Mouse (Mus musculus): ENCODE measurements around the gene Slc19a3.

The Slc19a3 gene

DNA sequence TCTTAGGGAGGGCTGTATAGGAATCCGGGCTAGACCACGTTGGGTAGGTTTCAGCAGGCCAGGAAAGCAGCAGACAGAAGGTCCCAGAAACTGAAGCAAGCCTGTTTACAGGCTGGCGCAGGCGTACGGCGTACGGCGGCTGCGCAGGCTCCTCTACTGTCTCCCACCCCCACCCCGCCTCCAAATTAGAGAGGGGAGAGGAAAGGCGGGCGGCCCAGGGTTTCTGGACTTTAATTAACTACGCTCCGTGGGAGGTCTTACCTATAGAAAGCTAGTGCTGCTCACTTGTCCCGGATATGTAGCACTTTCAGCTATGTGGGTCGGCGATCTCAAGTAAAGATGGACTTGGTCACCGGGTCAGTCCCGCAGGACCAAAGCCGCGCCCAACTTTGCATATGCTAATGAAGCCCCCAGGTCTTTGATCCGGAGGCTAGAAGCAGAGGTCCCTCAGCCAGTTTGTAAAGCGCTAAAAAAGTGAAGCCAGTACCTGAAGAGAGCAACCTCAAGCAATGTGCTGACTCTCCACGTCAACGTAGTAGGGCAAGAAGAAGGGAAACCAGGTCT is at the start of gene Slc19a3:
Slc19a3 (minus strand) TSS at position 340 of the 564 bp plus-strand sequence.
- peak; percentile 27 for DNase-seq (ENCODE audit: low spot score)

DNA sequence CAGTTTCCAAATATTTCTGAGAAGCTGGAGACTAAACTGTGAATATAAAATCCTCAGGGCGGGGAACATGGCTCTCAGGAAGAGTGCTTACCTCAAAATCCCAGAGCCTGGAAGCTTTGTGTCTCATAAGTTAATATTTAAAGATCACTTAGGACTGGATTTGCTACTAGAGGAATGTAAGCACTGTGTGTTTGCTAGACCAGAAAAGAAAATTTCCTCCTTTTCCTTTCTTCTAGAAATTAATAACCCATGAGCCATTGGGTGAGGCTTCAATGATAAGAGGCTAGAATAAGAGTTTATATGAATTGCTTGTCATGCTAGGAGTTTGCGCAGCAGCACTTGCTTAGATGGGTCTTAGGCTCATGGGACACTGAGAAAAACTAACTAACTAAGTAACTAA is 46.5 kb upstream of the Slc19a3 start:
- no peak for DNase-seq (ENCODE audit: low spot score)

DNA sequence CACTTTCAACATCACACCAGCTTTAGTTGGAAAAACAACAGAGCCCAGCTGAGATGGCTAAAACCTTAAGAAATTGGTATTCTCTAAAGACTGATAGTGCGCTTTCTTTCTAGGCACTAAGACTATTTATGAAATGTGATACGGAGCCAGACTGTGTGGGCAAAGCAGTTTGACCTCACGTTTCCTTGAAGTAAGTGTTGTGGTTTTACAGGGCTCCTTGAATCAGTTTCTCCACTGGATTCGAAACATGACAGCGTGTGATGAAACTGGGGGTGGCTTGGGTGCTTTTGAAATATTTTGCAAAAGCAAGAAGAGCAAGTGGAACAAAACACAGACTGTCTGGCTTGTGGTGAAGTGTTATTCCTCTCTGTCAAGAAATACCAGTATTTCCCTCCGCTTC is 38.8 kb upstream of the Slc19a3 start:
- no peak for DNase-seq (ENCODE audit: low spot score)

DNA sequence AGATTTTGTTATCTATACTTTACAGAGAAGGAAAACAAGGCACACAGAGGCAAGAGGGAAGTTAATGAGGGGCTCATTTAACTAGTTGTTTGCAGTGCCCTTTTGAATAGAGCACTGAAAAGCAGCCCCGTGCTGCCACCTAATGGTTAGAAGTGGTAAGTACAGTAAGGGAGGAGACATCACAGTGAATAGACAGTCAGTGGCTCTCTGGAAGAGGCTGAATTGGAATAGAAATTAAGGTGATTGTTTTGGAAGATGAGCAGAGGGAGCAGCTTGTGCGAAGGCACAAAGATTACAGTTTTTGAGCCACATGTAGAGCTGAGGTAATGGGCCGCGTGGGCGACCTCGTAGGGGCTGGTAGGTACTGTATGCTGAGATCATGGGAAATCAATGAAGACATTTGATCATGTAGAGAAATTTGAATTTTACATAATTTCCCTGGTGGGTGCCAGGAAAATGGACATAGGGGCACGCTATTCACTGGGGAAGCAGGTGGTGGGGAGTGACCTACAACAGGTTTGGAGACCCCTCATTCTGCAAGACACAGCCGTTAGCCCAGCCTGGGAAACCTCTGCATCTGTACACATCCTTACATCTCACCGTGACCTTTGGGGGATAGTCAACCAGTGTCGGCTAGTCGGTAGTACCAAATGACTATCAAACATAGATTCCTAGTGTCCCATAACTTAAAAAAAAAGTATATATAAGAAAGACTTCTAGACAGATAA is 38.1 kb upstream of the Slc19a3 start:
- DNase-seq (ENCODE audit: low spot score), result peak; percentile 42

DNA sequence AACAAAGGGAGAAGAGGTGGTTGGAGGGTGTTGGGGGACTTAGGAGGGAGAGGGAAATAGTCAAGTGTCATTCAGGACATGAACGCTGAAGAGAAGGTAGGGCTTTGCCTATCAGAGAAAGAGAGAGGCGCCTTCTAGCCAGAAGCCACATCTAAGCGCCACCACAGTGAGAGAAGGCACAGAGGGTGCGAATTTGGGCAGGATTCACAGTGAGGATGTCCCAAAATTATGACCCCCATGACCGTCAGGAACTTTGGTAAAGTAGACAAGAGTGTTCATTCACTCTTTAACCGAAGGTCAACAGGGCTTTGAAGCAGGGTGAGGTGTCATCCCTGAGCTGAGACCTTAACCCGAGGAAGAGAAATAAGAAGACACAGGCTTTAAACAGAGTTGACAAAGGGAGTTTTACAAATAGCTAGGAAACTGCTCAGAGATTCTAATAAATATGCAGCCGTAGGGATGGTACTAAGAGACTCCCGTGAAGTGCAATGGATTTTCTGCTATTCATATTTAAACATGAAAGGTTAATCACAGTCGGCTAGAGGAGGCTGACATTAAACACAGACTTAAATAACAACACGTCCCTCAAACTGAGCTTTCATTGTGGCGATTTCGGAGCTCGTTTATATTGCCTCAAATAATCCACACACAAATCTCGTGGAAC is 37.4 kb upstream of the Slc19a3 start:
- no peak for DNase-seq (ENCODE audit: low spot score)

DNA sequence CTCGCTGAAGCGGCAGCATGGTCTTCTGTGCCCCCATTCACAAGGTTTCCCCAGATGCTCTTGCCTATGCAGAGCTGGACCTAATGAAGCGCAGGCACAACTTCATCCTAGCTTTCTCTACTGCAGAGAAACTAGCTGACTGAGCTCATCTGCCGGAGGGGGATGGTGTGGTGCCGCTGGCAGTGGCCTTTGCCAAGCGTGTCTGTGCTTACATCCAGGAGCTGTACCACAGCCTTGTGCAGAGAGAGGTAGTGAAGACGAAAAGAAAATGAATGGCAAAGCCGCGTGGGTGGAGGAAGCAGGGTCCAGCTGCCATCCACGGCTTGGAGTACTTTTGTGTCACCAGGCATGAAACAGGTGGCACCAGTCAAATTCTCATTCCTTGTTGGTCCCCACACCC is 29.0 kb upstream of the Slc19a3 start:
- no peak for DNase-seq (ENCODE audit: low spot score)

DNA sequence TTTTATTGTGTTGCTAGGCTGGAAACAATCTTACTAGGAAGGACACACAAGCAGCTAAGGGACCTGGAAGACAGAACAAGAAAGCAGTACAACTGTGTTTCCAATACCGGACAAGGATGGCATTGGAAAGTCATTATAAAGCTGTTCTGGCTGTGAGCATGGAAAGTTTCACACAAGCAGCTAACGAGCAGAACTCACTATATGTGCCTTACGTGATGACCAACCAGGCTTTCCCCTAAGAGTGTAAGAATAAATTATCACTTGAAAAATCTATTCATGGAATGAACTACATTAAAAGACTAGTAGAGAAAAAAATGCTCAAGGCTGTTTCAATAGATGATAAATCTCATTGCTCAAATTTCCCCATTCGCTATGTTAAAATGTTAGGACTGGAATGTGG is 28.3 kb upstream of the Slc19a3 start:
- no peak for DNase-seq (ENCODE audit: low spot score)

DNA sequence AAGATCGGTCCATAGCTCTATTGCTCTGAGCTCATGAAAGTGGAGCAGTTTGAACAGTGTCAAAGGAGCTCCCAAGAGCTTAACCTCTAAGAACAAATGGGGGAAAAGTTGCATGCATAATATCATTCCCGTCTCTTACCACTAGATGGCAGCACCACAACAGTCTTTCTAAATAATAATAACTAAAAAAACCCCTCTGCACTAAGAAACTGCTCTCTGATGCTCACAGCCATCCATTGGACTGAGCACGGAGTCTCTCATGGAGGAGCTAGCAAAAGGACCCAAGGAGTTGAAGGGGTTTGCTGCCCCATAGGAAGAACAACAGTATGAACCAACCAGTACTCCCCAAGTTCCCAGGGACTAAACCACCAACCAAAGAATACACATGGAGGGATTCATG is 26.6 kb upstream of the Slc19a3 start:
- peak; percentile 25 for DNase-seq (ENCODE audit: low spot score)

DNA sequence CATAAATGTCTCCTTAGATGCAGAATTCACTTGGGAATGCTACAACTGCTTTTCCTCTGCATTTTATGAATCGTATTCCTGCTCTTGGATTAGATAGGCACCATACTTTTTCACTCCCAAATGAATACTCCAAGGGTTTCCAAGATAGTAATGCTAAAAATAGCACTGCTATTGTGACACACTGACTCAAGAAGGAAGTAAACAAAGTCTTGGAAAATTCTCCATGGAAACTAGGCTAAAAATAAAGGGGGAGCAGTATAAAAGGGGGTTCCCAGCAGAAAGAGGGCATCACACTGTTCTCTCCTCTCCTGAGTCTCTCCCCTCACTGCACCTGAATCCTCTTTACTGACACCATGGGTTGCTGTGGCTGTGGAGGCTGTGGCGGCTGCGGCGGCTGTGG is 22.4 kb upstream of the Slc19a3 start, which contains the start of gene Krtap28-13:
Krtap28-13 (plus strand) TSS at position 288 of the 400 bp plus-strand sequence.
- no peak for DNase-seq (ENCODE audit: low spot score)

DNA sequence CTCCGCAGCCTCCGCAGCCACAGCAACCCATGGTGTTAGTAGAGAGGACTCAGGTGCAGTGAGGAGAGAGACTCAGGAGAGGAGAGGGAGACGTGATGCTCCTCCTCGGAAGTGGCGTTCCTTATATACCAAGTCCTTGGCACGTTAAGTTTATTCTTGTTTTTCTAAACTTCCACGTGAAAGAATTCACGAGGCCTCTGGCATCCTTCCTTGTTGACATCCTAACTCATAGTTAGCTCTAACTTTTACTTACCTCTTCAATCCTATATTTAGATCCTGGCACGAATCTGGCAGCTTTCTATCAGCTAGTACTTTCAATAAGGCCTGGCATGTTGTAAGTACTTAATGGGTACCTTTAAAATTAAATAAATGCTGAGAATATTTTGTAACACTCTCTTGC is 21.0 kb upstream of the Slc19a3 start, which contains the start of gene A030005K14Rik:
A030005K14Rik (minus strand) TSS at position 101 of the 400 bp plus-strand sequence.
- no peak for DNase-seq (ENCODE audit: low spot score)

DNA sequence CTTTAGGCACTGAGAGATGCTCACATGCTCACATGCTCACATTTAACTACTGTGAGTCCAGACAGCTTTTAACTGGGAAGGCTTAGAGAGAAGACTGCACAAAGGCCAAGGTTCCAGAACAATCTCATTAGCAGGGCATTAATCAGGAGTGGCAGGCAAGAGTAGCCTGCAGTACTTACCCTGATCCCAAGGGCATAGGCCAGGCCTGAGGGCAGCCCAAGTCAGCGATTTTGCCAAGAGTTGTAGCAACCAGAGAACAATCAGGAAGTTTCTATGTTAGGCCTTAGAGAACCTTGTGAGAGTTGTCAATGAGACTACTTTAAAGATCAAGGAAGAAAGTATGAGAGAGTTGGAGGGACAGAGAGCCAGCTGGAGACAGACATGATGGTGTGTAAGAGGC is 20.2 kb upstream of the Slc19a3 start:
- DNase-seq (ENCODE audit: low spot score), result no peak

DNA sequence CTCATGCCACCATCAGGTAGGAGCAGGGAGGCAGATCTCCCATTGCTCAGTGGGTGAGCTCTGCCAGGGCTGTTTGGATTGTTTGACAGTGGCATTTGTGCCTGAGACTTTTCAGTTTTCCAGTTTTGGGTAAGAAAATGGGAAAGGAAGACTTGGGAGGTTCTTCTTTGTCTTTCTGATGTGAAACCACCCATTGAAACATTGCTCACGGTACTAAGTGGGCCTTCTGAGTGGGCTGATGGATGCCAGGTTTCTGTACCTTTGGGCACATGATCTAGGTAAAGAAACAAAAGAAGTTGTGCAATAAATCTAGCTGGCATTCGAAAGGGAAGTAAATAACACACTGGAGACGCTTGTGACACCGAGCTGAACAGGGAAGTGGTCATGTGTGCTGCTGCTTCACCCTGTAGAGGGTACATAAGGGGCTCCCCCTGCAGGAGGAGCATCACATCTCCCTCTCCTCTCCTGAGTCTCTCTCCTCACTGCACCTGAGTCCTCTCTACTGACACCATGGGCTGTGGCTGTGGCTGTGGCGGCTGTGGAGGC is 6.7 kb upstream of the Slc19a3 start, which contains the start of gene Gm47969:
Gm47969 (plus strand) TSS at position 51 of the 546 bp plus-strand sequence.
- DNase-seq (ENCODE audit: low spot score), result no peak

DNA sequence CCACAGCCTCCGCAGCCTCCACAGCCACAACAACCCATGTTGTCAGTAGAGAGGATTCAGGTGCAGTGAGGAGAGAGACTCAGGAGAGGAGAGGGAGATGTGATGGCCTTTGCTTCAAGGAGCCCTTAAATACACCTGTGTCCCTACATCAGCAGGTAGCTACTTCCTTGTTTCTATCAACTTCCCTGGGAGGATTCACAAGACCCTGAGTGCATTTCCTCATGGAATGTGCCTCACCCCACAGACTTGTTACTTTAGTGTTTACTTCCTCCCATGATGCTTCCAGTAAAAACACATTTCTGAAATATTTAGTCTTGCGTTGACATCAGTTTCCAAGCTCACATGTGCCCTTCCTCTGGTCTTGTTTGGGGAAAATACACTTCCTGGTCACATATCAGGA is 4.1 kb upstream of the Slc19a3 start, which contains the start of gene Krtap28-10:
Krtap28-10 (minus strand) TSS at position 101 of the 400 bp plus-strand sequence.
- no peak for DNase-seq (ENCODE audit: low spot score)

DNA sequence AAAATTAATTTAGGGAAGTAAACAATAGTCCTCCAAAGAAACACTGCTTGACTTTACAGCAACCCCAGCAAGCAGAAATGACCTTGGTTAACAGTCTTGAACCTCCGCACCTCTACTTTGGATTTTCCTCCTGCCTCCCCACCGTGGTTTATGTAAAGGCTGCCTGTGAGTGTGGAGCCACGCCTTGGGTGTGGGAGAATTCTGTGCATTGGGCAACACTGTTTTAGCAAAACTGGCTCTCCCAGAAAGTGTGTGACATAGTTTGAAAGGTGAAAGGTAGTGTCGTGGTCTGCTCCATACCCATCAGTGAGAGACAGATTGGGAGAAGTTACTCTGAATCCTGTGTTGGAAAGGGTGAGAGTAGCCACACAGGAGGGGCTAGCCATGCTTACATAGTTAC is 832 bp upstream of the Slc19a3 start:
- DNase-seq (ENCODE audit: low spot score), result no peak

DNA sequence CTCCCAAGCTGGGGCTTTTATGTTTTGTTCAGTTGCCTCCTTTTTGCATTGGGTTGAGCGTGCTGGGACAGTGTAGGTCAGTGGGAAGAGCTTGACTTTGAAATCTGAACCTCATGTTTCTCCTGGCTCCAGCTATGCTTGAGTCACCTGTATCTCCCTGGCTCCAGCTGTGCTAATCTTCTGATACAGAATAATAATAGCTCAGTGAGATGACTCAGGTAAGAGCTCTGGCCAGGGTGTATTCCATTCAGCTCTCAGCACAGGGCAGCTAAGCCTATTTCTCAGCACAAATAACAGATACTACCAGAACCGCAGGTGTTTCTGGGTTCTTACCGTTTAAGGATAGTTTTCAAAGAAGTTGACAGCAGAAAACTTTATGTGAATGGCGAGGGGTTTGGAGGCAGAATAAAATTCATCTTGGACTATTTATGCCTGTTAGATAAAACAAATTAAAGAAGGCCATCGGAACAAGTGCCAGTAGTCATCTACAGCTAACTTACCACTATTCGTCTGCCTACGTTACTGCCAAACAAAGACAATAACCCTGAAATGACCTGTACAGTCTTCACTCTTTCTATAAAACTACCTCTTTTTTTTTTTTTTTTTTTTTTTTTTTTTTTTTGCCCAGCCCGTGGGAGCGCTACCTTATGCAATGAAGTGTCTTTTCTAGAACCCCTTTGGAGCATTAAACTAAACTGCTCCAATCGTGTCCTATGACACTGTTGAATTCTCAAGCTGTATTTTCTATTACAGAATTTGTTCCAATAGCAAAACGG is 1.2 kb downstream of the Slc19a3 start:
- no peak for DNase-seq (ENCODE audit: low spot score)

DNA sequence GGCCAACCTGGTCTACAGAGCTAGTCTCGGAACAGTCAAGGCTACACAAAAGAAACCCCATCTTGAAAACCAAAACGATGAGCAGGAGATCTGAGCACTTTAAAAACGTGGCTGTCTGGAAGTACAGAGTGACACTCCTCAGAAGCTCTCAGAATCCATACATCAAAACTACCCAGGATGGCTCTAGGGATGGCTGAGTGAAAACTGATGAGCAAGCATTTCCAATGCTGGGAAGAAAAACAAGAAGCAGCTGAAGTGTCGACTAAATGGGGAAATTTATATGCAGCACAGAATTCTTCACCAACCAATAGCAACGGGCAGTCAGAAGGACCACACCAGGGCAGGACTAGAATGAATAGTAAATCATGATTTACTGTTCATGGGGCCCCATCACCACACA is 3.7 kb downstream of the Slc19a3 start:
- no peak for DNase-seq (ENCODE audit: low spot score)

DNA sequence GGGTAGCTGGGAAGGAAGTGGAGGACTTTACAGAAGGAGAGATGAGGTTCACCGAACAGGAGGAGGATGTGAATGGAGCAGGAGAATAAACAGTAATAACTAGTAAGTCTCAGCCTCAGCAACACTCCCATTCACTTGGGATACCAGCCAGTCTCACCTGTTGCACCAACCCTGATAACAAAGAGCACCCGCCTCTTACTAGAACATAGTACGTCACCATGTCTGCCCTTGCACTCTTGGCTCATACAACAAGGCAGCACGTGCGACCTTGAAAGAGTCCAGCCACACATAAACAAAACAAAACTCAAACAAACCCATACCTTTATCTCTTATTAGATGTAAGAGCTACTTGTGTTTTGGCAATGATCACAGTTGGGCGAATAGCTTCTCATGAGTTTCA is 5.7 kb downstream of the Slc19a3 start:
- no peak for DNase-seq (ENCODE audit: low spot score)

DNA sequence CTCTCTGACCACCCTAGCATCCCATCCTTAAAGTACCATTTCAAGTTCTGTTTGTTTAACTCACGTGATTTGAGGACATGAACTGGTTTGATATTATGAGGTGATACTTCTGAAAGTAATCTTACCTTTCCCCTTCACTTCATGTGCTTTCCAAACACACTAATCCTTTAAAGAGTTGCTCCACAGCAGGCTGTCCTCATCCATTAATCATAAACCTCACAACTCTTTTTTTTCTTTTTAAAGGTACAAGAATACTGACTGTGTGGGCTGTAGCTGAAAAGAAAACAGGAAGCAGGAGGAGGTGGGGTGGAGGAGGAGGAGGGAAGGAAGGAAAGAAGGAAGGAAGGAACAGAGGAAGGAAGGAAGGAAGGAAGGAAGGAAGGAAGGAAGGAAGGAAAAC is 6.3 kb downstream of the Slc19a3 start:
- no peak for DNase-seq (ENCODE audit: low spot score)

DNA sequence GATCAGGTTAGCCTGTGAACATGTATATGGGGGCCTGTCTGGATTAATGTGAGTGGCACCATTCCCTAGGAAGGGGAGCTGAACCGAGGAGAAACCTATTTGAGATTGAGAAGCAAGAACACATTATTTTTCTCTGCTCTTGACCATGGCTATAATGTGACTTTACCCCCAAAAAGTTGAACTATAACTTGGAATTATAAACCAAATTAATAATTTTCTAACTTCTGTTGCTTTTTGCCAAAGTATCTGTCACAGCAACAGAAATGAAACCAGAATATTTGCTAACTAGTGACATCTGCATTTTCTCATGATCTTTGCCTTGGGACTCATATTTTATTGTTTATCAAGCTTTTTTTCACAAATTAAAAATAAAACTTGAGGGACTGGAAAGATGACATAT is 21.7 kb downstream of the Slc19a3 start:
- DNase-seq (ENCODE audit: low spot score), result no peak

DNA sequence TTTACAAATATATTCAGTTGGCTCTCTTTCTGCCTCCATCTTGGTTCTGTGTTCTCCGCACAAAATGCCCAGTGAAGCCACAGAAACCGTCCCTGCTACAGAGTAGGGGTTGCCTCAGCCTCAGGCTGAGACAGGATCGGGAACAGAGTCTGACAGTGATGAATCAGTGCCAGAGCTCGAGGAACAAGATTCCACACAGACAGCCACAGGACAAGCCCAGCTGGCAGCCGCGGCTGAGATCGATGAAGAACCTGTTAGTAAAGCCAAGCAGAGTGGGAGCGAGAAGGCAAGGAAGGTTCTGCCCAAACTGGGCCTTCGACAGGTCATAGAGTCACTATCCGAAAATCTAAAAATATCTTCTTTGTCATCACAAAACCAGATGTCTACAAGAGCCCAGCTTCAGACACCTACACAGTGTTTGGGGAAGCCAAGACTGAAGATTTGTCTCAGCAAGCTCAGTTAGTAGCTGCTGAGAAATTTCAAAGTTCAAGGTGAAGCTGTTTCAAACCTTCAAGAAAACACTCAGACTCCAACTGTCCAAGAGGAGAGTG is 22.8 kb downstream of the Slc19a3 start:
- no peak for DNase-seq (ENCODE audit: low spot score)

DNA sequence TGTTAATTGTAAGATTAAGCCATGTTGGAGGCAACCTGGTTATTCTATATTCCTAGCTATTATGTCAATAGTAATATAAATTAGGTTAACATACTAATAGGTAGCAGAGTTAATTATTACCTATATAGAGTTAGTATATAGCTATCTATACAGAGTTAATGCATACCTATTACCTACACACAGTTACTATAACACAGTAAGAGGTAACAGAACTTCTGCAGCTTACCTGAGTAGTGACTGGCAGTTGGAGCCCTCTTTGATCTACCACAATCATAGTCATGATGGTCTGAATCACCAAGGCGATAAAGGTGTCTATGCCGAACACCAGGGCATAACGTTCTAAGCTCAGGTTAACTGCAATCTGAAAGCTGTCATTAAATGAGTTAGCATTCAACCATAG is 23.8 kb downstream of the Slc19a3 start:
- no peak for DNase-seq (ENCODE audit: low spot score)

DNA sequence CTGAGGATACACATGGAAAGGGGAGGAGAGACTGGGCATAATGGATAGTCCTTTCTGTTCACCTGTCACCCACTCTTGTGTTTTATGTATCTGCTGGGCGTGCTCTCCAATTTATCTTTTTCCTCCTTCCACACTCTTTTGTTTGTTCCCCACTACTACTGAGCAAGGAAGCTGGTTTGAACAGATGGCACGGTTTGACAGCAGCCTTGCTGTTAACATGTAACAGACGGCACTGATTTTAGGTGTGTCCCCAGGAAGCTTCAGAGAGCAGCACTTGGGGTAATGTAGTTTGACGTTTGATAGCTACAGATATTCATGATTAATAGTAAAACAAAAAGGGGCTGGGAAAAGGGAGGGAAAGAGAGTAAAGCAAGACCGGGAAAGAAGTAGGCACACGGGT is 30.8 kb downstream of the Slc19a3 start:
- no peak for DNase-seq (ENCODE audit: low spot score)
